Mouse (Mus musculus): ENCODE data around the gene Ttc7. TPM values are rescaled to one million over a fixed set of nuclear protein-coding genes. Genes with fewer than 3 reads are reported as not detected.

Ttc7 gene
- polyA plus RNA-seq, 1 experiment from 2014 or later, result 15.4 TPM

DNA sequence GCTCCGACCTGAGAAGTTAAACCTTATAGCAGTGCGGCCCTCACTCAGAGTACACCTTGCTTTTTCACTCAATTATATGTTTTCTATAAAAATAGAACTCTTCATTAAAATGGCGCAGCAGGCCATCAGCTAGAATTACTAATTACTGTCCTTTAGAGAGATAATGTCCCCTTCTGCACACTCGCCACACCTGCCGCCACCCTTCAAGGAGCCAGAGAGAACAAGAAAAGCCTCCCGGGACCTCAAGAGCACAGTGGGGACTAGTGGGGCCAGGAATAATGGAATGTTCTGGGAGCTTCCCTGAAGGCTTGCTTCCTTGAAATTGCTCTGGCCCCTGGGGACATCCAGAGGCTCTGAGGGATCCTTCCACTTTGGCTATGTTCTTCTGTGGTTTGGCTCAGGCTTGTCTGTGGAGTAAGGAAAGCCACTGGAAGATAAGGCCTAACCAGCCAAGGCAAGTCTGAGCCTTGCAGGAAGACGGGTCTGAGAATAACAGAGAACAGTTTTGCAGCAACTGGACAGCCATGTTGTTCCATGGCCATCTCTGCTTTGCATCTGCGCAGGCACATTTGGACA lies 71.1 kb downstream of the Ttc7 start:
- ATAC-seq (replicated peaks; ENCODE audit: low FRiP score, low read depth), result no peak
- no peak for TF ChIP-seq CTCF (IDR thresholded peaks at IDR 0.05; ENCODE audit: low read depth)
- Histone ChIP-seq H3K4me1 (replicated peaks; ENCODE audit: insufficient read depth, low read length) (peaks cover 27% of the 10 kb centered on the region), H3K27me3 (ENCODE audit: insufficient read depth, low read length) (no peaks in the 10 kb centered on the region), H3K27ac (no peak overlapping the region), H3K9me3 (replicated peaks; ENCODE audit: low read length) (no peaks in the 10 kb centered on the region), H3K9ac (ENCODE audit: low read depth, low read length) (no peak overlapping the region), H3K4me3 (replicated peaks; ENCODE audit: low read depth, low read length) (no peak overlapping the region), H3K4me2 (ENCODE audit: low read length) (no peak overlapping the region), H3K36me3 (ENCODE audit: insufficient read depth, low read length) (no peaks in the 10 kb centered on the region)
- WGBS, result 89% methylated on average over 8 of the region's 8 CpGs
- DNase-seq (ENCODE audit: low spot score), result no peak

DNA sequence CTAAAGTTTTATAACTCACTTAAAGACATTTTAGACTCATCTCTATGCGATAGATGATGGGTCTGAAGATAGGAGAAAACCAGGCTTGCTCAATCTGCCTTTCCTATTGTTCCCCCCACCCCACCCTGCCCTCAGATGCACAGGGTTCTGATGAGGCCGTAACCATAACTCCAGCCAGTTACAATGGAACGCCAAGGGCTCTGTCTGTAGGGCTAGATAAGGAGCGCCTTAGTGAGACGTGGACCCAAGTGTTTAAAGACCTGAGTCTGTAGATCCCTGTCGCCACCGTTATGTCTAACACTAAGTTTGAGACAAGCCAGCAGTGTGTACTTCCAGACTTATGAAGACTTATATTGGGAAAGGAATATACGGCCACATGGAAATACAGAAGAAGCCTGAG lies 72.8 kb downstream of the Ttc7 start:
- DNase-seq (ENCODE audit: low spot score), result no peak
- 85% methylated on average over 8 of the region's 8 CpGs for WGBS
- Histone ChIP-seq H3K4me2 (ENCODE audit: low read length) (no peak overlapping the region), H3K9ac (ENCODE audit: low read depth, low read length) (no peak overlapping the region), H3K36me3 (ENCODE audit: insufficient read depth, low read length) (no peaks in the 10 kb centered on the region), H3K27ac (no peak overlapping the region), H3K9me3 (replicated peaks; ENCODE audit: low read length) (no peaks in the 10 kb centered on the region), H3K27me3 (ENCODE audit: insufficient read depth, low read length) (no peaks in the 10 kb centered on the region), H3K4me3 (replicated peaks; ENCODE audit: low read depth, low read length) (no peak overlapping the region), H3K4me1 (replicated peaks; ENCODE audit: insufficient read depth, low read length) (peaks cover 26% of the 10 kb centered on the region)
- no peak for ATAC-seq (replicated peaks; ENCODE audit: low FRiP score, low read depth)
- TF ChIP-seq CTCF (IDR thresholded peaks at IDR 0.05; ENCODE audit: low read depth), result no peak

DNA sequence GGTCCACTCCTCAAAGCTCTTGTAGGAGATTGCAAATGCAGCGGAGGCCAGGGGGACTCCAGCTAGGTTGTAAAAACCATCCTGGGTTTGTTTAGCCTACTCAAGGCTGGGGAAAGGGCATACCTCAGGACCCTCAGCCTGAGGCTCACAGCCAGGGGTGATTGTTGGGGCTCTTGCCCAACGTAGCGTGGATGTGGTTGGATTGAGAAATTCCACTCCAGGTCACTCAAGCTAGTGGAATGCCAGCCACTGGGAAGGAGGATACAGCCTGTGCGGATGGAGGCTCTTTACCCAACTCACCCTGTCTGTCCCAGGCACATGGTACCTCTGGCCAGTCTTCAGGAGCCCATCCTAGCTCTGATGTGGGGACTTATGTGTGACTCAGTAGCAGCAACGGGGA lies 73.6 kb downstream of the Ttc7 start:
- Histone ChIP-seq H3K9ac (ENCODE audit: low read depth, low read length) (no peak overlapping the region), H3K4me3 (replicated peaks; ENCODE audit: low read depth, low read length) (no peak overlapping the region), H3K36me3 (ENCODE audit: insufficient read depth, low read length) (no peaks in the 10 kb centered on the region), H3K27ac (no peak overlapping the region), H3K4me2 (ENCODE audit: low read length) (no peak overlapping the region), H3K27me3 (ENCODE audit: insufficient read depth, low read length) (no peaks in the 10 kb centered on the region), H3K4me1 (replicated peaks; ENCODE audit: insufficient read depth, low read length) (peaks cover 18% of the 10 kb centered on the region), H3K9me3 (replicated peaks; ENCODE audit: low read length) (no peaks in the 10 kb centered on the region)
- 87% methylated on average over 5 of the region's 5 CpGs for WGBS
- no peak for TF ChIP-seq CTCF (IDR thresholded peaks at IDR 0.05; ENCODE audit: low read depth)
- no peak for DNase-seq (ENCODE audit: low spot score)
- no peak for ATAC-seq (replicated peaks; ENCODE audit: low FRiP score, low read depth)

DNA sequence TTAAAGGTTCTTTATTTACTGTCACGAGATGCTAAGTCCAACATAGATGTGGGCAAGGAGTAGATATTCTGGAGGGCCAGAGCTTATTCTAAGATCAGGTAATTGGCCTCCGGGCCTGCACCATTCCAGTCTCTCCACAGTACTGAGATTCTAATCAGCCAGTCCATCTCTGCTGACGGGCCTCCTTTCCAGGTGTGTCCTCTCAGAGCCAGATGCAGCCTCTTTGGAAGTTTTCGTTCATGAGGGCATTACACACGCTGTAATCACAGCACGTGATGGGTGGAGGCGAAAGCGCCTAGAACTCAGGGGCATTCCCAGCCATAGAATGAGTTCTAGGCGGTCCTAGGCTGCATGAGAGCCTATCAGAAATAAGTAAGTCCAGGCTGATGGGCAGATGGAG lies 74.8 kb downstream of the Ttc7 start:
- ATAC-seq (replicated peaks; ENCODE audit: low FRiP score, low read depth) (no peak), DNase-seq (ENCODE audit: low spot score) (no peak)
- no peak for TF ChIP-seq CTCF (IDR thresholded peaks at IDR 0.05; ENCODE audit: low read depth)
- Histone ChIP-seq H3K4me2 (ENCODE audit: low read length) (no peak overlapping the region), H3K27ac (no peak overlapping the region), H3K9ac (ENCODE audit: low read depth, low read length) (no peak overlapping the region), H3K4me1 (replicated peaks; ENCODE audit: insufficient read depth, low read length) (peaks cover 5% of the 10 kb centered on the region; the same call in 1 of the 2 replicates), H3K27me3 (ENCODE audit: insufficient read depth, low read length) (no peaks in the 10 kb centered on the region), H3K9me3 (replicated peaks; ENCODE audit: low read length) (no peaks in the 10 kb centered on the region), H3K4me3 (replicated peaks; ENCODE audit: low read depth, low read length) (no peak overlapping the region), H3K36me3 (ENCODE audit: insufficient read depth, low read length) (no peaks in the 10 kb centered on the region)
- 72% methylated on average over 9 of the region's 9 CpGs for WGBS

DNA sequence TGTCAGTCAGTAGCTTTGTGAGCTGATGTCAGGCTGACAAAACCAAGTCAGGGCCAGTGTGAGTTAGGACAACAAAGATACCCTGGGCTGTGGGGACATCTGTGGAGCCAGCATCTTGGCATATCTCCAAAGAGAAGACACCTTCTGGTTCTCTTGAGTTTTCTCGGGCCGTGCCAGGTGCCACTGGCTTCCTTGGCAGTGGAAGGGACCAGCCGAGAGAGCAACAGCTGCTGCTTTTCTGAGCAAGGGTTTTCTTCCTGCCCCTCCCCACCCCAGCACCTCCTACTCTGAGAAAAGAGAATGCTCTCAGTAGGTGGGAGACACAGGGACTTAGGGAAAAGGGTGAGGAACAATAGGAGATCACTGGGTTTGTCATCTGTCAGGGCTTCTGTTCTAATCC lies 78.4 kb downstream of the Ttc7 start:
- no peak overlapping the region for H3K4me2 ChIP-seq (ENCODE audit: low read length)
- no peak for TF ChIP-seq CTCF (IDR thresholded peaks at IDR 0.05; ENCODE audit: low read depth)
- no peaks in the 10 kb centered on the region for H3K36me3 ChIP-seq (ENCODE audit: insufficient read depth, low read length)
- no peak overlapping the region for H3K9ac ChIP-seq (ENCODE audit: low read depth, low read length)
- WGBS, result 58% methylated on average over 3 of the region's 3 CpGs
- H3K9me3 ChIP-seq (replicated peaks; ENCODE audit: low read length), result no peaks in the 10 kb centered on the region
- H3K4me1 ChIP-seq (replicated peaks; ENCODE audit: insufficient read depth, low read length), result no peaks in the 10 kb centered on the region
- H3K4me3 ChIP-seq (replicated peaks; ENCODE audit: low read depth, low read length), result no peak overlapping the region
- DNase-seq (ENCODE audit: low spot score) (no peak), ATAC-seq (replicated peaks; ENCODE audit: low FRiP score, low read depth) (no peak)
- no peak overlapping the region for H3K27ac ChIP-seq
- no peaks in the 10 kb centered on the region for H3K27me3 ChIP-seq (ENCODE audit: insufficient read depth, low read length)

DNA sequence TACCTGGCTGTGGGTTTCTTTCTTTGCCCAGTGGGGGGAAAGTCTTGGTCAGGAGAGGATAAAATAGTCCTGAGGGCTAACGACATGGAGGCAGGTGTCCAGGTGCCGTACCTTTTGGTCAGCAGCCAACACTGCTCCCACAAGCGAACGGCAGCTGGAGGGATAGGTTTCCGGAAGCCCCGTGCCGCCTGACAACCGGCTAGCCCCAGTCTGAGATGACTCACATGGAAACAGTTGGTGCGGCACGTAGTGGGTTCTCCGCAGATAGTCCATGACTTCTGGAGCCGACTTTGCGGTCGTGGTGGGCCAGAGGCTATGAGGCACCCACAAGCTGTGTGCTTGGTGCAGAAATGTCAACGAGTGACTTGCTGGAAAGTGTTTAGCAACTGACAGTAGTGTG lies 81.4 kb downstream of the Ttc7 start:
- no peaks in the 10 kb centered on the region for H3K27me3 ChIP-seq (ENCODE audit: insufficient read depth, low read length)
- H3K4me2 ChIP-seq (ENCODE audit: low read length), result no peak overlapping the region
- H3K27ac ChIP-seq, result no peak overlapping the region
- peaks cover 15% of the 10 kb centered on the region; the same call in 1 of the 2 replicates for H3K4me1 ChIP-seq (replicated peaks; ENCODE audit: insufficient read depth, low read length)
- no peak overlapping the region for H3K4me3 ChIP-seq (replicated peaks; ENCODE audit: low read depth, low read length)
- WGBS, result 74% methylated on average over 15 of the region's 15 CpGs
- no peak for DNase-seq (ENCODE audit: low spot score)
- no peak for ATAC-seq (replicated peaks; ENCODE audit: low FRiP score, low read depth)
- TF ChIP-seq CTCF (IDR thresholded peaks at IDR 0.05; ENCODE audit: low read depth), result no peak
- no peaks in the 10 kb centered on the region for H3K36me3 ChIP-seq (ENCODE audit: insufficient read depth, low read length)
- H3K9me3 ChIP-seq (replicated peaks; ENCODE audit: low read length), result no peaks in the 10 kb centered on the region
- H3K9ac ChIP-seq (ENCODE audit: low read depth, low read length), result no peak overlapping the region

DNA sequence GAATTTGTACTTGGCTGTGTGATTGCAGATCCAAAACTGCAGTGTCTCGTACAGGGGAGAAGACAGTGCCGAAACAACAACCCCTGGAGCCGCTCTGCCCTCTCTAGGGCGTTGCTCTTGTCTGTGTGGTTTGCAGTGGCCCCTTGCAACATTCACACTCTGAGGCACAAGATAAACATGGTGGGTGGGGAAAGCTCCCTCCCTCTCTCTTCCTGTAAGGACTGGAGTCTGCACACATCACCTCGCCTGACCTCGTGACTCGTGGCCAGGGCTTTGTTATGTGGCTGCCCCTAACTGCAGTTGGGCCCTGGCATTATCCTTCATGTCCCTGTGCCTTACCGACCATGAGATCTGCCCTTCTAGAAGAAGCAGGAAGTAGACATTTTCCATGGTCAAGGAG lies 82.6 kb downstream of the Ttc7 start:
- H3K27ac ChIP-seq, result no peak overlapping the region
- H3K4me3 ChIP-seq (replicated peaks; ENCODE audit: low read depth, low read length), result no peak overlapping the region
- DNase-seq (ENCODE audit: low spot score) (no peak), ATAC-seq (replicated peaks; ENCODE audit: low FRiP score, low read depth) (no peak)
- no peak overlapping the region for H3K9ac ChIP-seq (ENCODE audit: low read depth, low read length)
- H3K4me1 ChIP-seq (replicated peaks; ENCODE audit: insufficient read depth, low read length), result peaks cover 20% of the 10 kb centered on the region; the same call in 1 of the 2 replicates
- H3K9me3 ChIP-seq (replicated peaks; ENCODE audit: low read length), result no peaks in the 10 kb centered on the region
- no peak overlapping the region for H3K4me2 ChIP-seq (ENCODE audit: low read length)
- no peak for TF ChIP-seq CTCF (IDR thresholded peaks at IDR 0.05; ENCODE audit: low read depth)
- H3K36me3 ChIP-seq (ENCODE audit: insufficient read depth, low read length), result no peaks in the 10 kb centered on the region
- H3K27me3 ChIP-seq (ENCODE audit: insufficient read depth, low read length), result no peaks in the 10 kb centered on the region
- WGBS, result 51% methylated on average over 8 of the region's 8 CpGs
